Mouse (Mus musculus): ENCODE results near the gene Msi2. TPM values are rescaled to one million over a fixed set of nuclear protein-coding genes. Genes with fewer than 3 reads are reported as not detected.

Gene Msi2
- total RNA-seq, 4 experiments from 2014 or later: 158 to 319 (median 228) TPM

- DNase-seq: no peak
Measured at GRCm38 (mm10) chr11:88613771-88614526, 104.4 kb downstream of the Msi2 start.

- DNase-seq: no peak
Measured at GRCm38 (mm10) chr11:88613008-88613407, 105.3 kb downstream of the Msi2 start.

GRCm38 (mm10) chr11:88612141-88612540 is 106.2 kb downstream of the Msi2 start:
- no peak for DNase-seq

- DNase-seq: no peak
Measured at GRCm38 (mm10) chr11:88610809-88611208, 107.5 kb downstream of the Msi2 start.

- no peak for DNase-seq
Measured at GRCm38 (mm10) chr11:88610112-88610511, 108.2 kb downstream of the Msi2 start.

- no peak for DNase-seq
Measured at GRCm38 (mm10) chr11:88608584-88608983, 109.7 kb downstream of the Msi2 start.

- DNase-seq: no peak
Measured at GRCm38 (mm10) chr11:88607725-88608383, 110.5 kb downstream of the Msi2 start.

GRCm38 (mm10) chr11:88605771-88606170 is 112.5 kb downstream of the Msi2 start:
- DNase-seq: no peak

- no peak for DNase-seq
Measured at GRCm38 (mm10) chr11:88605098-88605525, 113.2 kb downstream of the Msi2 start.

- DNase-seq: no peak
Measured at GRCm38 (mm10) chr11:88604635-88605034, 113.7 kb downstream of the Msi2 start.

- no peak for DNase-seq
Measured at GRCm38 (mm10) chr11:88603366-88603765, 114.9 kb downstream of the Msi2 start.

- peak; percentile 85 for DNase-seq
Measured at GRCm38 (mm10) chr11:88602471-88603120, 115.7 kb downstream of the Msi2 start.

- DNase-seq: no peak
Measured at GRCm38 (mm10) chr11:88600194-88600593, 118.1 kb downstream of the Msi2 start.

- DNase-seq: no peak
Measured at GRCm38 (mm10) chr11:88599332-88600130, 118.8 kb downstream of the Msi2 start.

- no peak for DNase-seq
Measured at GRCm38 (mm10) chr11:88598848-88599175, 119.5 kb downstream of the Msi2 start.

GRCm38 (mm10) chr11:88598150-88598847 is 120.0 kb downstream of the Msi2 start:
- no peak for DNase-seq

- DNase-seq: no peak
Measured at GRCm38 (mm10) chr11:88595616-88596015, 122.7 kb downstream of the Msi2 start.

- DNase-seq: no peak
Measured at GRCm38 (mm10) chr11:88594804-88595611, 123.3 kb downstream of the Msi2 start.

GRCm38 (mm10) chr11:88594010-88594409 is 124.3 kb downstream of the Msi2 start:
- DNase-seq: no peak

GRCm38 (mm10) chr11:88592099-88592498 is 126.2 kb downstream of the Msi2 start:
- no peak for DNase-seq

GRCm38 (mm10) chr11:88590647-88591046 is 127.7 kb downstream of the Msi2 start:
- no peak for DNase-seq
